Mouse (Mus musculus) macrophage (primary cell): ENCODE data around the gene Hexa. TPM values are rescaled to one million over a fixed set of nuclear protein-coding genes. Genes with fewer than 3 reads are reported as not detected.

ENCODE experiments used
- H3K27ac ChIP-seq: fragments of 350-480 bp; formaldehyde crosslinking; 2 replicates; pipeline ENCODE4 v1.9.0; 2021
- H3K36me3 ChIP-seq: fragments of 350-480 bp; formaldehyde crosslinking; 2 replicates; pipeline ENCODE4 v1.9.0; 2021; ENCODE audit errors: inconsistent target
- H3K4me3 ChIP-seq: fragments of 350-480 bp; formaldehyde crosslinking; 2 replicates; pipeline ENCODE4 v1.9.0; 2021; ENCODE audit errors: inconsistent target
- H3K79me2 ChIP-seq: fragments of 350-480 bp; formaldehyde crosslinking; 2 replicates; pipeline ENCODE4 v1.9.0; 2021; ENCODE audit errors: inconsistent target
- WGBS: methylation state at CpG from one replicate; pipeline ENCODE4 v1.1.7; 2026; ENCODE audit warnings: inconsistent platforms; ENCODE audit not compliant: missing documents; 5-methylcytosine and 5-hydroxymethylcytosine counted together
- polyA plus RNA-seq: library from polyadenylated mRNA; stranded (reverse); fragments of 250-400 nt; gene quantifications from 3 replicates; pipeline ENCODE4 v1.2.4, GENCODE M21; 2018; ENCODE audit warnings: inconsistent platforms

The Hexa gene
- polyA plus RNA-seq, 1 experiment from 2014 or later: 1,761 TPM

DNA sequence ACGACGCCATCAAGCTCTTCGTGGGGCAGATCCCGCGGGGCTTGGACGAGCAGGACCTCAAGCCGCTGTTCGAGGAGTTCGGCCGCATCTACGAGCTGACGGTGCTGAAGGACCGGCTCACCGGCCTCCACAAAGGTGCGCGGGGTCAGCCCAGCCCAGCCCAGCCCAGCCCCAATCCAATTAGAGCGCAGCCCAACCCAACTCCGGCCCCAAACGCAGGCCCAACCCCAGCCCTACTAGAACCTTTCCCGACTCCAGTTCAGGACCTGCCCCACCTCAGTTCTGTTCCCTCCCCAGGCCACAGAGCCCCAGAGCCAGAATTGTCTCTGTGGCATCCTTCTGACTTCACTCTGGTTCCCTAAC lies 39.1 kb downstream of the Hexa start:
- no peak overlapping the region for H3K4me3 ChIP-seq
- no peaks in the 10 kb centered on the region for H3K79me2 ChIP-seq
- no peaks in the 10 kb centered on the region for H3K36me3 ChIP-seq
- 2% methylated on average over 12 of the region's 20 CpGs for WGBS
- no peak overlapping the region for H3K27ac ChIP-seq

DNA sequence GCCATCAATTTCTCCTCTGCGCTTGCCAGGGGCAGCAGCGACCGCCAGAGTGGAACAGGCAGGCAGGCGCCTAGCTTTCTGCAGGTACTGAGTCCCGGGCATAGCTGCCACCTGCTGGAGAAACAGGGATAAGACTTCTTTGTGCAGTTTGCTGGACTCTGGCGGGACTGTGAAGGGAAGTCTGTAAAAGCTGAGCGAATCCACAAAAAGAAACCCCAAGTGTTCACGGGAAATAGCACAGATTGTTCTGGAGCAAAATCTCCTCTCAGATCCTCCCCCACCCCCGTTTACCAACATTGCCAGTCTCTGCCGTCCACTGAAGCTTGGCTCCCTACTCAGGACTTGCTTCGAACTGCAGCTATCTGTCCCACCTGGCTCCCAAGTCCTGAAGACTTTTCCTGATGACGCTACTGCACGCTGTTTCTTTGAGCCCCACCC lies 45.5 kb downstream of the Hexa start:
- Histone ChIP-seq H3K4me3 (no peak overlapping the region), H3K36me3 (no peaks in the 10 kb centered on the region)
- WGBS: 8% methylated on average over 13 of the region's 13 CpGs

GRCm38 (mm10) chr9:59588252-59588651 lies 48.9 kb downstream of the Hexa start:
- Histone ChIP-seq H3K36me3 (no peaks in the 10 kb centered on the region), H3K79me2 (no peaks in the 10 kb centered on the region), H3K27ac (no peak overlapping the region), H3K4me3 (no peak overlapping the region)
- 72% methylated on average over 5 of the region's 5 CpGs for WGBS

More for the DNA sequence above, 45.5 kb downstream of the Hexa start:
- no peaks in the 10 kb centered on the region for H3K79me2 ChIP-seq
- H3K27ac ChIP-seq: no peak overlapping the region

DNA sequence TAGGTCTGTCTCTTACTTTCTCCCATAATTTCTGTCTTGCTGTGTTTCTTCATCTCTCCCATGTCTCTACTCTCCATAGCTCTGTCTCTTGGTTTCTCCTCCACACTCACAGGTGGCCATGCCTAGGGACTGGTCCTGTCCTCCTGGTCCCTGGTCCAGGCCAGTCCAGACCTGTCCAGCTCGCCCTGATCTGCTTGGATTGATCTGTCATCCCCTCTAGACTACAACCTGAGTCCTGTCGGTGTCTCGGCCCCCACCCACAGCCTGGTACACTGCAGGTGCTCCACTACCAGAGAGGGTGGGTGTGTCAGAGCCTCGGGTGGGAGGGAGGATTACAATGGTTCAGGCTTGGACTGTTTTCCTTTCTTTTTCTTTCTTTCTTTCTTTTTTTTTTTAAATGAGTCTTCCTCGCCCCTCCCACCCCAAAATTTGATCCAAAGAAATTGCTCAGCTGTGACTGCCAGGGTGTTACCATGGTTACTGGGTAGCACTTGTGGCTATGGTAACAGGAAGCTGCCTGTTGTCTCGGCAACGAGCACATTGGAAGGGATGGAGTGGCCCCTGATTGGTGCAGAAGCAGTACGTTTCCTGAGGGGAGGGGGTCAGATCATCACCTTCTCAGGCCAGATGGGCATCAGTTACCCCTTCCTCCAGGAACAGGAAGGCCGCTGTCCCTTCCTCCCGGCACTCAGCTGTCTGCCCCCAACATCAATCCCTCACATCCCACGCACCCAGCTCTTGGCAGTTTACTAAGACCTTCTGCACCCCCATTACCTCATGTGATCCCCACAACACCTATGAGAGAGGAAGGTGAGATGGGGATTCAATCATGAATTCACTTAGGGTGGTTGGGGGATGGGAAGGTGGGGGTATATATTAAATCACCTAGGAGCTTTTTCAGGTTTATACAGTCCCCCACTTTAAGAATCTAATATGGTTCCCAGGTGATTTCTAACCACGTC lies 49.7 kb downstream of the Hexa start:
- H3K4me3 ChIP-seq: no peak overlapping the region
- 46% methylated on average over 12 of the region's 12 CpGs for WGBS

GRCm38 (mm10) chr9:59589703-59590439 lies 50.5 kb downstream of the Hexa start:
- Histone ChIP-seq H3K36me3 (no peaks in the 10 kb centered on the region), H3K27ac (no peak overlapping the region), H3K4me3 (no peak overlapping the region), H3K79me2 (no peaks in the 10 kb centered on the region)
- WGBS: 69% methylated on average over 10 of the region's 10 CpGs

More for the DNA sequence above, 49.7 kb downstream of the Hexa start:
- no peak overlapping the region for H3K27ac ChIP-seq
- H3K79me2 ChIP-seq: no peaks in the 10 kb centered on the region
- no peaks in the 10 kb centered on the region for H3K36me3 ChIP-seq

GRCm38 (mm10) chr9:59601661-59602060 lies 62.3 kb downstream of the Hexa start:
- Histone ChIP-seq H3K27ac (no peak overlapping the region), H3K36me3 (no peaks in the 10 kb centered on the region), H3K4me3 (no peak overlapping the region), H3K79me2 (no peaks in the 10 kb centered on the region)
- 78% methylated on average over 8 of the region's 8 CpGs for WGBS

GRCm38 (mm10) chr9:59605967-59606366 lies 66.6 kb downstream of the Hexa start:
- WGBS: 71% methylated on average over 6 of the region's 6 CpGs

GRCm38 (mm10) chr9:59610950-59611349 lies 71.6 kb downstream of the Hexa start:
- H3K4me3 ChIP-seq: no peak overlapping the region
- H3K27ac ChIP-seq: no peak overlapping the region
- WGBS: 96% methylated on average over 2 of the region's 2 CpGs
- no peaks in the 10 kb centered on the region for H3K79me2 ChIP-seq
- no peaks in the 10 kb centered on the region for H3K36me3 ChIP-seq

More at GRCm38 (mm10) chr9:59605967-59606366, 66.6 kb downstream of the Hexa start:
- no peak overlapping the region for H3K27ac ChIP-seq
- H3K79me2 ChIP-seq: no peaks in the 10 kb centered on the region
- H3K36me3 ChIP-seq: no peaks in the 10 kb centered on the region
- no peak overlapping the region for H3K4me3 ChIP-seq

Other genes with a start within 250 kb of the Hexa start
- gene Adpgk, start 248.0 kb upstream of the Hexa start, polyA plus RNA-seq: 15.2 to 38.2 TPM (median 18.2 TPM) in 3 replicates
- 4.5 to 6.2 TPM (median 5.5 TPM) in 3 replicates for gene Bbs4, start 186.0 kb upstream of the Hexa start, polyA plus RNA-seq
- 36.6 to 40.2 TPM (median 36.8 TPM) in 3 replicates for gene Arih1, start 52.9 kb upstream of the Hexa start, polyA plus RNA-seq
- 4.2 to 5.7 TPM (median 5.0 TPM) in 3 replicates for gene Tmem202, start 307 bp downstream of the Hexa start, polyA plus RNA-seq
- not detected in 3 replicates for gene Celf6, start 38.4 kb downstream of the Hexa start, polyA plus RNA-seq
- gene Parp6, start 77.7 kb downstream of the Hexa start, polyA plus RNA-seq: 7.7 to 12.5 TPM (median 10.1 TPM) in 3 replicates
- gene Pkm, start 116.8 kb downstream of the Hexa start, polyA plus RNA-seq: 486 to 1,380 TPM (median 674 TPM) in 3 replicates
- gene Gramd2, start 140.6 kb downstream of the Hexa start, polyA plus RNA-seq: 0.20 TPM in 1 of 3 replicates, not detected in the others
- gene Senp8, start 211.2 kb downstream of the Hexa start, polyA plus RNA-seq: 7.6 to 10.0 TPM (median 9.7 TPM) in 3 replicates
- 9.8 to 24.4 TPM (median 10.2 TPM) in 3 replicates for gene Myo9a, start 211.4 kb downstream of the Hexa start, polyA plus RNA-seq